Mouse (Mus musculus) lung, embryonic 14.5 days (tissue): Measurements from ENCODE around the gene Dlgap4. TPM values are rescaled to one million over a fixed set of nuclear protein-coding genes. Genes with fewer than 3 reads are reported as not detected.

Source experiments
- ATAC-seq: fragments of 200-750 bp; cut with Nextera tagmentation; 2 replicates; pipeline ENCODE4 v1.8.0; 2017; ENCODE audit warnings: mild to moderate bottlenecking, moderate TSS enrichment, moderate library complexity; ENCODE audit not compliant: insufficient read depth
- DNase-seq: peaks from one replicate; pipeline ENCODE4 v3.0.0-alpha.2; 2015
- H3K27ac ChIP-seq: fragments of 300-500 bp; sonication (generic); 2 replicates; pipeline ENCODE4 v1.5.1; 2014; ENCODE audit warnings: low read depth, mild to moderate bottlenecking, moderate library complexity
- H3K27me3 ChIP-seq: fragments of 300-500 bp; sonication (generic); 2 replicates; pipeline ENCODE4 v1.6.1; 2014; ENCODE audit warnings: low read length, control low read depth; ENCODE audit not compliant: insufficient read depth
- H3K36me3 ChIP-seq: fragments of 300-500 bp; sonication (generic); 2 replicates; pipeline ENCODE4 v1.6.1; 2014; ENCODE audit warnings: control low read depth; ENCODE audit not compliant: insufficient read depth
- H3K4me1 ChIP-seq: fragments of 300-500 bp; sonication (generic); 2 replicates; pipeline ENCODE4 v1.6.1; 2014; ENCODE audit warnings: antibody characterized with exemption, control low read depth; ENCODE audit not compliant: insufficient read depth
- H3K4me2 ChIP-seq: fragments of 300-500 bp; sonication (generic); 2 replicates; pipeline ENCODE4 v1.6.1; 2014; ENCODE audit warnings: mild to moderate bottlenecking
- H3K4me3 ChIP-seq: fragments of 300-500 bp; sonication (generic); 2 replicates; pipeline ENCODE4 v1.5.1; 2014; ENCODE audit warnings: low read depth, low read length
- H3K9ac ChIP-seq: fragments of 300-500 bp; sonication (generic); 2 replicates; pipeline ENCODE4 v1.6.1; 2014
- H3K9me3 ChIP-seq: fragments of 300-500 bp; sonication (generic); 2 replicates; pipeline ENCODE4 v1.6.1; 2016; ENCODE audit warnings: low read depth, low read length, control low read depth
- CTCF ChIP-seq: IDR thresholded peaks from 2 replicates; pipeline ENCODE4 v1.5.1; 2016; ENCODE audit warnings: antibody characterized with exemption, low read depth
- WGBS: fragments of 180-500 bp; shearing (Covaris S2); extraction: QIAGEN DNeasy Blood & Tissue Kit; methylation state at CpG from one replicate; pipeline ENCODE4 v1.1.7; 2014; 5-methylcytosine and 5-hydroxymethylcytosine counted together
- polyA plus RNA-seq: library from polyadenylated mRNA; unstranded; fragments of >200 nt; fragmentation: Nextera tagmentation; extraction: Ambion mirVana; gene quantifications from 2 replicates; pipeline ENCODE4 v1.2.1, GENCODE M21; 2014

Gene Dlgap4
- polyA plus RNA-seq, 1 experiment from 2014 or later, result 78.7 TPM

DNA sequence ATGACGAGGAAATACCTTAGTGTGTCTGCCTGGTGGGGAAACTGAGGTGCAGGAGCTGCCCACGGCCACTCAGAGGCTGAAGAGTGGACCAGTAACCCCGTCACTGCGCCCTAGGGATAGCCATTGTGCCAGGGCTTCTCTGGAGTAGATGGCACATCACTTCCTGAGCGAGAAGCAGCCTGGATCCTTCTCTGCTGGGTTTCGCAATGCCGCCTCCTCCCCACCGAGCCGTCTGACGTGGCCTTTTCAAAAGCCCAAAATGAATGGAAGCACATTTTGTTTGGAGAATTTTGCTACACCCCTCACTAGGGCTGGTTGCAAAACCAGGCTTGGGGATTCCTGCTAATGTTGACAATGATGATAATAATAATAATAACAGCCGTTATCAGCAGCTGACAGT, 4.0 kb downstream of the Dlgap4 start:
- Histone ChIP-seq H3K36me3 (no peaks in the 10 kb centered on the region), H3K9ac (no peak overlapping the region), H3K27ac (no peak overlapping the region), H3K27me3 (peaks cover 49% of the 10 kb centered on the region), H3K4me3 (no peak overlapping the region), H3K4me2 (no peak overlapping the region), H3K4me1 (no peaks in the 10 kb centered on the region; the same call in 1 of the 2 replicates), H3K9me3 (no peaks in the 10 kb centered on the region)
- TF ChIP-seq CTCF, result no peak
- ATAC-seq (no peak), DNase-seq (peak; percentile 78)
- WGBS, result 28% methylated on average over 11 of the region's 11 CpGs

DNA sequence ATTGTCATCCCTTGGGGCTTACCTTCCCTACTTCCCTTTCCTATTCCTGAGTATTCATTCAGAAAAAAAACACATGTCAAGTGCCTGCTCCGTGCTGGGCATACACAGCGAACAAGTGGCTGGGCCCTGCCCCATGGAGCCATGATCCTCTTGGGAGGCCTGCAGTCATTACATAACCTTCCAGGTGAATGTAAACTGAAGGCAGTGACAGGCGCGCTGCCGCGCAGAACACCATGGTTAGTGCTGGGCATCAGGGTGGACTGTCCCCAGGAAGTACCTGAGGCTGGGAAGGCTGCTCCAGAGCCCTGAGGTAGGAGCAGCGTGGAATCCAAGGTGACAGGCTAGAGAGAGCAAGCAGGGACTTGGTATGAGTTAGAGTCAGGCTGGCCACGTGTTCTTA, 7.4 kb downstream of the Dlgap4 start:
- no peaks in the 10 kb centered on the region for H3K36me3 ChIP-seq
- H3K4me2 ChIP-seq, result no peak overlapping the region
- no peaks in the 10 kb centered on the region for H3K9me3 ChIP-seq
- H3K9ac ChIP-seq, result no peak overlapping the region
- H3K27me3 ChIP-seq, result peaks cover 18% of the 10 kb centered on the region
- no peak overlapping the region for H3K4me3 ChIP-seq
- 65% methylated on average over 8 of the region's 8 CpGs for WGBS
- DNase-seq, result no peak
- no peaks in the 10 kb centered on the region; the same call in 1 of the 2 replicates for H3K4me1 ChIP-seq
- no peak for ATAC-seq
- no peak overlapping the region for H3K27ac ChIP-seq
- TF ChIP-seq CTCF, result no peak

DNA sequence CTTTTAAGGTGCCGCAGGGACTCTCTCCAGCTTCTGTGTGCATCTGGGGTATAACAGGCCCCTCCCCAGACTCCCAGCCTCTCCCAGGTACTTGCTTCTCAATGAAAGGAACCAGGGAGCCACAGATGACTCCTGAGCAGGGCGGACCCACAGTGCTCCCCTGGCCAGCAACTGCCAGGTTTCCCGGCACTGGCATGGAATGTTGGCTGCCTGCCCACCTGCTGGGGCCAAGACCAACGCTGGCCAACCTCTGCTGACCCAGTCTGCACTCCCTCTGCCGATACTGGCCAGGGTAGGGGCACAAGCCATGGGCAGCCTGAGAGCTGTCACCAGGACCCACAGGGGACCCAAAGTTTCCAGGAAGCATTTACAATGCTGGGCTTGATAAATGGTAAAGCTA, 7.9 kb downstream of the Dlgap4 start:
- H3K9ac ChIP-seq, result no peak overlapping the region
- H3K4me1 ChIP-seq, result no peaks in the 10 kb centered on the region; the same call in 1 of the 2 replicates
- ATAC-seq (no peak), DNase-seq (no peak)
- no peaks in the 10 kb centered on the region for H3K36me3 ChIP-seq
- no peak for TF ChIP-seq CTCF
- 54% methylated on average over 5 of the region's 5 CpGs for WGBS
- no peak overlapping the region for H3K4me3 ChIP-seq
- no peak overlapping the region for H3K4me2 ChIP-seq
- H3K27me3 ChIP-seq, result peaks cover 12% of the 10 kb centered on the region; the same call in 1 of the 2 replicates
- H3K27ac ChIP-seq, result no peak overlapping the region
- H3K9me3 ChIP-seq, result no peaks in the 10 kb centered on the region

DNA sequence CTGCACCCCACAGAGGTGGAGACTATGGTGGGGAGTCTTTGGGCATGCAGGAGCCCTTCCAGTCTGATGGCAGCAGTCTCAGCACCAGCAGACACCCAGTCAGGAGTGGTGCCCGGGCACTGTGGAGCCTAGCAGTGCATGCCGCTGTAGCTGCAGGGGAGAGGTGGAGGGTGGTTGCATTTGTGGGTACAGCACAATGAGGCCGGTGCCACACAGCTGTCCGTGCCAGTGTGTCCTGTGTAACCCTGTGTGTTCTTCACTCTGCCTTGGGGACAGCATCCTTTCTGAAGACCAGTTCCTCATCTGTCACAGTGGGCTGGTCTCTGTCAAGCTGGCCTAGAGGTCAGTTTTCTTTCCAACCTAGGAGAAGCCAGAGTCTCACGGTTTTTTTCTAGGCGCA, 8.7 kb downstream of the Dlgap4 start:
- Histone ChIP-seq H3K36me3 (no peaks in the 10 kb centered on the region), H3K4me2 (no peak overlapping the region), H3K4me1 (no peaks in the 10 kb centered on the region; the same call in 1 of the 2 replicates), H3K27me3 (peaks cover 6% of the 10 kb centered on the region; the same call in 1 of the 2 replicates), H3K4me3 (no peak overlapping the region), H3K9ac (no peak overlapping the region), H3K27ac (no peak overlapping the region), H3K9me3 (no peaks in the 10 kb centered on the region)
- TF ChIP-seq CTCF, result no peak
- no peak for DNase-seq
- WGBS, result 79% methylated on average over 6 of the region's 6 CpGs
- no peak for ATAC-seq

DNA sequence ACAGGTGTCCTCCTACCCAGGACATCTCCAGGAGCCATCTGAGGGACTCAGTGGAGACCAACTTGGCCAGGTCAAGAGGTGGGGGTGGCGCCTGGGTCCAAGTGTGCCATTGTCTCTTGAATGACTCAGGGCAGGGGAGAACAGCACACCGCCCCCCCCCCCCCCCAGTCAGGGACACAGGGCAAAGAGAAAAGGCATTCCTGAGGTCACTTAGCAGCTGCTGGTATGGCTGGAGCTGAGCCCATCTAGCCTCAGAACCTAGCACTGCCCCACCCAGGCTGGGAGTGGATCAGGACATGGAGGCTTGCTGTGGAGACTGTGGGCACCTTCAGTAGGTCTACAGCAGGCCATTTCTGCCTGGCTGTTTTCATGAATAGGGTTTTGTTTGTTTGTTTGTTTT, 9.7 kb downstream of the Dlgap4 start:
- no peak for TF ChIP-seq CTCF
- Histone ChIP-seq H3K4me3 (no peak overlapping the region), H3K4me1 (no peaks in the 10 kb centered on the region), H3K36me3 (no peaks in the 10 kb centered on the region), H3K27ac (no peak overlapping the region), H3K9ac (no peak overlapping the region), H3K9me3 (no peaks in the 10 kb centered on the region), H3K27me3 (peaks cover 6% of the 10 kb centered on the region; the same call in 1 of the 2 replicates), H3K4me2 (no peak overlapping the region)
- no peak for DNase-seq
- ATAC-seq, result no peak
- 73% methylated on average over 2 of the region's 2 CpGs for WGBS

DNA sequence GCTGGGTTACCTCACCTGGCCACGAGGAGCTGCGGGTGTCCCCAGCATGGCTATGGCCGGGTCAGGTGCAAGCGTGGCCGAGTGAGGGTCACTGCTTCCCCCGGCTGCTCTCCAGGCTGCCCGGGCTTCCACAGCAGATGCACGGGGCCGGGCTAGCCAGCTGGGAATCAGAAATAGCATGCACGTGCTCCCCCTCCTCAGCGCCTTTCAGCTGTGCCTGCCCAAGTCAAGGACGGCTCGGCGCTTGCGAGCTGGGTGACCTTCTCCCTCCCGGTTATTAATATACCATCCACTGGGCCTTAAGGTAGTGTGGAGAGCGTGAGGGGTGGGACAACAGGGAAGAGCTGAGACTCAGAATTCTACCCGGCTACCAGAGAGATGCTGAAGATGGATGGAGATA, 11.8 kb downstream of the Dlgap4 start:
- DNase-seq (no peak), ATAC-seq (no peak)
- no peak overlapping the region for H3K27ac ChIP-seq
- H3K36me3 ChIP-seq, result no peaks in the 10 kb centered on the region
- no peaks in the 10 kb centered on the region for H3K27me3 ChIP-seq
- H3K9ac ChIP-seq, result no peak overlapping the region
- 74% methylated on average over 18 of the region's 18 CpGs for WGBS
- no peak overlapping the region for H3K4me2 ChIP-seq
- H3K4me3 ChIP-seq, result no peak overlapping the region
- H3K9me3 ChIP-seq, result no peaks in the 10 kb centered on the region
- no peaks in the 10 kb centered on the region for H3K4me1 ChIP-seq
- TF ChIP-seq CTCF, result no peak

DNA sequence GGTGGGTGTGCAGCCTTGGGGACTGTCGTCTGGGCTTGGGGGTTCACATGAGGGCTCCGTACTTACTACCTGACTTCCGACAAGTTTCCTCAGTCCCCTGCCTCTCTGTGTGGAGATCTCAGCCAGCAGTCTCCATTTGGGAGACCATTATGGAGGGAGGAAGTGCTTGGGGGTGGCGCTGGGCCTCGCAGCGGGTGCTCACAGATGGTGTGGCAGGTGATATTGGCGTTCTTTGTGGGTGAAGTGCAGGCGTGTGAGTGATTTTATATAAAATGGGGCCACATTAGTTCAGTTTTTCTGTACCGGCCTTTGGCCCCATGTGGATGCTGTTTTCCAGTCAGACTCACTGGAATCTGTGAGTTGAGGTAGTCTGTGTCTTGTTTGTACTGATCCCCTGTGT, 12.6 kb downstream of the Dlgap4 start:
- H3K36me3 ChIP-seq, result no peaks in the 10 kb centered on the region
- no peak overlapping the region for H3K4me2 ChIP-seq
- no peaks in the 10 kb centered on the region for H3K9me3 ChIP-seq
- DNase-seq (no peak), ATAC-seq (no peak)
- H3K9ac ChIP-seq, result no peak overlapping the region
- H3K4me3 ChIP-seq, result no peak overlapping the region
- TF ChIP-seq CTCF, result no peak
- no peaks in the 10 kb centered on the region for H3K27me3 ChIP-seq
- no peaks in the 10 kb centered on the region for H3K4me1 ChIP-seq
- WGBS, result 77% methylated on average over 9 of the region's 9 CpGs
- no peak overlapping the region for H3K27ac ChIP-seq

DNA sequence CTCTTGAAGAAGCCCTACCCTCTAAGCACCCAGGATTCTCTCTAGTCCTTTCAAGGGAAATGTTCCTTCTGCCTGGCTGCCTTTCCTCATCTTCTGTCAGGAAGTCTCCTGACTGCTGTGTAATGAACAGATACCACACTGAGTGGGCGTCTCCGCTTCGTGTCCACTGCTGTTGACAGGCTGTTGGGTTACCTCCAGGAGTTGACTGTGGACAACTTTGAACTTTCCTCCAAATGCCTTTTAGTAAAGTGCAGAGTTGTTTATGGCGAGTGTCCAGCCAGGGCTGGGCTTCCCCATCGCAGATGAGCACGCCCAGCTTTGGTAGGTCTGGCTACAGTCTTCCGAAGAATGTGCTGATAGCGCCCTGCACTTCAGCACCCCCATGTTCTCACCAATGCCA, 13.0 kb downstream of the Dlgap4 start:
- H3K4me1 ChIP-seq, result no peaks in the 10 kb centered on the region
- TF ChIP-seq CTCF, result no peak
- DNase-seq (peak; percentile 56), ATAC-seq (peak; percentile 44; the same call in 1 of the 2 replicates)
- H3K4me2 ChIP-seq, result no peak overlapping the region
- H3K27me3 ChIP-seq, result no peaks in the 10 kb centered on the region
- 65% methylated on average over 8 of the region's 8 CpGs for whole genome bisulfite sequencing
- H3K4me3 ChIP-seq, result no peak overlapping the region
- no peaks in the 10 kb centered on the region for H3K9me3 ChIP-seq
- H3K9ac ChIP-seq, result no peak overlapping the region
- no peaks in the 10 kb centered on the region for H3K36me3 ChIP-seq
- H3K27ac ChIP-seq, result no peak overlapping the region
